Mouse (Mus musculus) ZHBTc4 (cell line): ENCODE data around the gene Zbtb18.
"Not testable (repeated sequence)": the region's sequence is repeated elsewhere in the genome, so short reads cannot be mapped to it uniquely, and the experiment has no call there.

Source experiments
- DNase-seq: peaks from one replicate; pipeline ENCODE4 v3.0.0-alpha.2; 2011; ENCODE audit warnings: low read depth, low spot score

Zbtb18 gene

GRCm38 (mm10) chr1:177447541-177448111 is 5.5 kb downstream of the Zbtb18 start:
- peak; percentile 16 for DNase-seq

- peak; percentile 48 for DNase-seq
Observed at GRCm38 (mm10) chr1:177448121-177448561, 6.0 kb downstream of the Zbtb18 start.

GRCm38 (mm10) chr1:177448921-177449320 is 6.8 kb downstream of the Zbtb18 start:
- DNase-seq: no peak

GRCm38 (mm10) chr1:177449857-177450256 is 7.7 kb downstream of the Zbtb18 start:
- not testable (repeated sequence) for DNase-seq

- no peak for DNase-seq
Observed at GRCm38 (mm10) chr1:177451041-177451440, 8.9 kb downstream of the Zbtb18 start.

GRCm38 (mm10) chr1:177451991-177452431 is 9.9 kb downstream of the Zbtb18 start:
- no peak for DNase-seq

- no peak for DNase-seq
Observed at GRCm38 (mm10) chr1:177452987-177453386, 10.8 kb downstream of the Zbtb18 start.

GRCm38 (mm10) chr1:177453806-177454205 is 11.7 kb downstream of the Zbtb18 start:
- no peak for DNase-seq

- no peak for DNase-seq
Observed at GRCm38 (mm10) chr1:177454492-177454891, 12.3 kb downstream of the Zbtb18 start.

GRCm38 (mm10) chr1:177455466-177455865 is 13.3 kb downstream of the Zbtb18 start:
- no peak for DNase-seq

- DNase-seq: no peak
Observed at GRCm38 (mm10) chr1:177456208-177456607, 14.1 kb downstream of the Zbtb18 start.

- DNase-seq: no peak
Observed at GRCm38 (mm10) chr1:177456772-177457171, 14.6 kb downstream of the Zbtb18 start.

- DNase-seq: no peak
Observed at GRCm38 (mm10) chr1:177457981-177458380, 15.8 kb downstream of the Zbtb18 start.

GRCm38 (mm10) chr1:177458456-177459389 is 16.6 kb downstream of the Zbtb18 start:
- no peak for DNase-seq

GRCm38 (mm10) chr1:177459536-177459935 is 17.4 kb downstream of the Zbtb18 start:
- DNase-seq: no peak

- DNase-seq: no peak
Observed at GRCm38 (mm10) chr1:177467150-177467549, 25.0 kb downstream of the Zbtb18 start.

GRCm38 (mm10) chr1:177468436-177468835 is 26.3 kb downstream of the Zbtb18 start:
- no peak for DNase-seq

- DNase-seq: no peak
Observed at GRCm38 (mm10) chr1:177470091-177470490, 27.9 kb downstream of the Zbtb18 start.

GRCm38 (mm10) chr1:177470951-177471350 is 28.8 kb downstream of the Zbtb18 start:
- no peak for DNase-seq

GRCm38 (mm10) chr1:177475542-177476197 is 33.5 kb downstream of the Zbtb18 start:
- DNase-seq: no peak

GRCm38 (mm10) chr1:177478578-177478977 is 36.4 kb downstream of the Zbtb18 start:
- DNase-seq: no peak

GRCm38 (mm10) chr1:177479356-177480004 is 37.3 kb downstream of the Zbtb18 start:
- no peak for DNase-seq
